Mouse (Mus musculus) Patski (cell line): ENCODE results near the gene Mettl27. TPM values are rescaled to one million over a fixed set of nuclear protein-coding genes. Genes with fewer than 3 reads are reported as not detected.
"Not testable (repeated sequence)": the region's sequence is repeated elsewhere in the genome, so short reads cannot be mapped to it uniquely, and the experiment has no call there.

ENCODE experiments used
- ATAC-seq: fragments of 100-300 bp; one replicate; pipeline ENCODE4 v1.8.0; 2021
- CTCF ChIA-PET: fragments of 350-600 bp; sonication (Branson Sonifier 250); formaldehyde crosslinking; loops from one replicate; lab custom pipeline; 2022; ENCODE audit warnings: inconsistent platforms; lab: Charles Lee
- POLR2A ChIA-PET: fragments of 350-600 bp; sonication (Branson Sonifier 250); formaldehyde crosslinking; loops from one replicate; lab custom pipeline; 2022; ENCODE audit warnings: antibody characterized with exemption, inconsistent platforms; lab: Charles Lee
- DNase-seq: peaks from one replicate; pipeline ENCODE4 v3.0.0-alpha.2; 2011; ENCODE audit warnings: low read depth, low spot score
- H3K27me3 ChIP-seq: fragments of 371-371 bp; one replicate; pipeline ENCODE4 v1.5.1; 2021
- CTCF ChIP-seq: fragments of 100-300 bp; IDR thresholded peaks from one replicate; pipeline ENCODE4 v1.5.1; 2021
- in situ Hi-C: fragments of 300-500 bp; cut with MboI; formaldehyde crosslinking; loops from 3 replicates; pipeline ENCODE4 v1.11.1; 2018; ENCODE audit warnings: low pct_unique_long_range_greater_than_20kb, mixed read lengths
- polyA plus RNA-seq: library from polyadenylated mRNA; unstranded; gene quantifications from one replicate; pipeline ENCODE4 v1.2.3, GENCODE M21; 2021

Gene Mettl27
- polyA plus RNA-seq, 1 experiment from 2014 or later, result 27.5 TPM

- not testable (repeated sequence) for H3K27me3 ChIP-seq, ATAC-seq, DNase-seq
- in situ Hi-C loops, result loop anchor here (5.0 kb wide), 2 partner anchors 47 to 212 kb away; partner anchors contain the start of gene Cldn13
- ChIA-PET POLR2A (interaction anchor here (3.4 kb wide), 1 partner anchor 31 kb away, joined by 17 read pairs; the partner anchor contains the start of gene Mettl27), CTCF (interaction anchor here (1.7 to 9.8 kb wide), 4 partner anchors 30 to 56 kb away, joined by 4 to 101 read pairs (median 48); partner anchors contain the start of genes Cldn13, Mettl27 and Tmem270)
- TF ChIP-seq CTCF, result peak; percentile 51
Measured at GRCm38 (mm10) chr5:134964655-134965054, 32.5 kb downstream of the Mettl27 start.

DNA sequence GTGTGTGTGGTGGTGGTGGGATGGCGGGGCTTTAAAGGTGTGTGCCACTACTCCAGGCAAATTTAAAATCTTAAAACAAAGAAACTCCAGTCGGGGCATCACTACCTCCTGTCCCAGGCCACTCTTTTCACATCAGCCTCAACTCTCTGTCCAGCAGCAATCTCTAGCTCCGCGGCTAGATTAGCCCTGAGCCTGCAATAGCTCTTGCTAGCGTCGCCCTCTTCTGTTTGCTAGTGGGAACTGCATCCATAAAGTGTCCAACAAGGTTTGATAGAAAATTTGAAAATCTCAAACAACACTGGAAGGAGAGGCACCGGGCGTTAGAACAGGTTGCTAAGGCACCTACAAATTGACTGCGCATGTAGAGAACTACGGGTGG is 33.3 kb downstream of the Mettl27 start:
- POLR2A ChIA-PET, result interaction anchor here (1.3 kb wide), 1 partner anchor 25 kb away, joined by 3 read pairs; no protein-coding TSS in a partner anchor
- peak; percentile 95 for TF ChIP-seq CTCF
- H3K27me3 ChIP-seq, result no peaks in the 10 kb centered on the region
- no peak for DNase-seq
- in situ Hi-C loops, result loop anchor here (5.0 kb wide), 1 partner anchor 48 kb away; the partner anchor contains the start of gene Cldn13
- no peak for ATAC-seq
- CTCF ChIA-PET, result interaction anchor here (0.8 to 9.8 kb wide), 12 partner anchors 8 to 57 kb away, joined by 3 to 101 read pairs (median 4); partner anchors contain the start of genes Cldn13, Mettl27 and Tmem270

DNA sequence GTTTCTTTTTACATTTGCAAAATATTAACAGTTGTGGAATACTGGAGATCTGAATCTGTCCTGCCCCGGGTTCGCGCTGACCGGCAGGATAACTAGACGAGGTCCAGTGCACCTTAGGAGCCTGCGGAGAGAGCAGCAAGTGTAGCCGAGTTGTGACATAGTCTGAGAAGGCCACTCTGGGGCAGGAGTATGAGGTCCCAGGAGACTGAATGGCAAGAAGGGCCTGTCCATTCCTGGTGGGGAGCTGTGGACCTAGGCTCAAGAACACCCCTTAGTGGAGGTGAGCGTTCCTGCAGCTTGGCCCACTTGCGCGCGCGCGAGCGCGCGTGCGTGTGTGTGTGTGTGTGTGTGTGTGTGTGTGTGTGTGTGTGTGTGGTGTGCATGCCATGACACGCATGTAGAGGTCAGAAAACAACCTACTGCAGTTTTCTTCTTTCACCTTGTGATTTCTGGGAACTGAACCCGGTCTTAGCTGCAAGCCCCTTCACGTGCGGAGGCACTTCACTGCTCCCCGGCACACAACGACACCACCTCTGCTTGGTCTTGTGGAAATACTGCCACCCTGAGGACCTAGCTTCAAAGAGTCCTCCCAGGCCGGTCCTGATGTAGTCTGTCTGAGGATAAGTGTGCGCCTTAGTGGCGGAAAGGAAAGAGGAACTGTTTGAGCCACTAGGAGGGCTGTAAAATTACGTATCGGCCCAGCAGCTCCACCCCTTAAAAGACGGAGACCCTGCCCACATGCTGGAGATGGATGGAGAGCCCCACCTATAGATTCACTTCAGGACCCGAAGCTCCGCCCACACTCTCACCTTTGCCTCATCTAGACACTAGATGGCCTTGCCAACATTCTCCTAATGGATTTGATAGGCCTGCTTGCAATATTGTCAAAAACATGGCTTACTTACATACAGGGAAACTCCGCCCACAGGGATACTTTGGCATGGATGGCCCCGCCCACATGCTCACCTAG is 34.0 kb downstream of the Mettl27 start:
- in situ Hi-C loops, result loop anchor here (5.0 kb wide), 1 partner anchor 49 kb away; the partner anchor contains the start of gene Cldn13
- POLR2A ChIA-PET, result interaction anchor here (0.8 to 1.3 kb wide), 3 partner anchors 23 to 45 kb away, joined by 3 to 4 read pairs (median 3); no protein-coding TSS in a partner anchor
- no peak for TF ChIP-seq CTCF
- no peak for DNase-seq
- CTCF ChIA-PET, result interaction anchor here (0.6 to 9.8 kb wide), 14 partner anchors 8 to 58 kb away, joined by 3 to 101 read pairs (median 4); partner anchors contain the start of genes Cldn13, Mettl27 and Tmem270
- H3K27me3 ChIP-seq, result no peaks in the 10 kb centered on the region
- no peak for ATAC-seq

GRCm38 (mm10) chr5:134967164-134967944 is 35.2 kb downstream of the Mettl27 start:
- ChIA-PET CTCF (interaction anchor here (9.8 kb wide), 1 partner anchor 59 kb away, joined by 101 read pairs; the partner anchor contains the start of gene Tmem270), POLR2A (no interaction called here)
- in situ Hi-C loops, result loop anchor here (5.0 kb wide), 1 partner anchor 50 kb away; the partner anchor contains the start of gene Cldn13
- no peak for ATAC-seq
- TF ChIP-seq CTCF, result no peak
- no peak for DNase-seq
- no peaks in the 10 kb centered on the region for H3K27me3 ChIP-seq

- H3K27me3 ChIP-seq, result no peaks in the 10 kb centered on the region
- ChIA-PET POLR2A (no interaction called here), CTCF (interaction anchor here (1.9 kb wide), 1 partner anchor 64 kb away, joined by 10 read pairs; no protein-coding TSS in a partner anchor)
- ATAC-seq (no peak), DNase-seq (no peak)
- in situ Hi-C loops, result no loop called here
- TF ChIP-seq CTCF, result no peak
Measured at GRCm38 (mm10) chr5:134970671-134971070, 38.5 kb downstream of the Mettl27 start.

DNA sequence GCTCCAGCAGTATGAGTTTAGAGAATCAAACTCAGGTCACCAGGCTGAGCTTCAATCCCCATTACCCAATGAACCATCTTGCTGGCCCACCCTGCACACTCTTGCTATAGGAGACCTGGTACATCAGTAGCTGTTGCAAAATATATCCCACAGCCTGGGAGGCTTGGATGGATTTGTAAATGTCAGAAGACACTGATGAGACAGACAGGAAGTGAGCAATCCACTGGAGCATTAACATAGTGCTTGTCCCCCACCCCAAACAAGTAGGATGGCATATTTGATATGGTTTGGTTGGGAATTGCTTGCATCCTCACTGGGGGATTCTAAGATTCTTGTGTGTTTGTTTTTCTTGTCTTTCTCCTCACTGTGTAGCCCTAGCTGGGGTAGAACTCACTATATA is 40.9 kb downstream of the Mettl27 start:
- in situ Hi-C loops, result no loop called here
- H3K27me3 ChIP-seq, result no peaks in the 10 kb centered on the region
- DNase-seq, result no peak
- no peak for ATAC-seq
- ChIA-PET CTCF (interaction anchor here (1.0 kb wide), 1 partner anchor 66 kb away, joined by 5 read pairs; no protein-coding TSS in a partner anchor), POLR2A (interaction anchor here (0.5 kb wide), 1 partner anchor 101 kb away, joined by 3 read pairs; no protein-coding TSS in a partner anchor)
- TF ChIP-seq CTCF, result no peak

DNA sequence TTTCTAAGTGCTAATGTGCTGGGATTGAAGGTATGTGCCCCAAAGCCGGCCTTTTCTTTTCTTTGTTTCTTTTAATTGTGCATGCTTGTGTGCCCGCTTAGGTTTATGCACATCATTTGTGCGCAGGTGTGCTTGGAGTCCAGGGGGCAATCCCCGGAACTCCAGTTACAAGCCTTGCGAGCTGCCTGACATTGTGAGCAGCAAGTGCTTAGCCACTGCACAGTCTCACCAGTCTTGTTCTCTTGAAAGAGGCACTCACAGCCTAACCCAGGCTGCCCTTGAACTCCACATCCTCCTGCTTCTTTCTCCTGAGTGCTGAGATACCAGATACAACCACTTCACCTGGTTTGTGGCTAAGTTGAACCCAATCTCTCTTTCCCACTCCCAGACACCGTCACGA is 41.4 kb downstream of the Mettl27 start:
- H3K27me3 ChIP-seq, result no peaks in the 10 kb centered on the region
- POLR2A ChIA-PET, result interaction anchor here (0.5 kb wide), 1 partner anchor 102 kb away, joined by 3 read pairs; no protein-coding TSS in a partner anchor
- in situ Hi-C loops, result no loop called here
- no peak for DNase-seq
- CTCF ChIA-PET, result interaction anchor here (0.6 to 1.0 kb wide), 2 partner anchors 8 to 66 kb away, joined by 3 to 5 read pairs; no protein-coding TSS in a partner anchor
- ATAC-seq, result no peak
- TF ChIP-seq CTCF, result no peak

DNA sequence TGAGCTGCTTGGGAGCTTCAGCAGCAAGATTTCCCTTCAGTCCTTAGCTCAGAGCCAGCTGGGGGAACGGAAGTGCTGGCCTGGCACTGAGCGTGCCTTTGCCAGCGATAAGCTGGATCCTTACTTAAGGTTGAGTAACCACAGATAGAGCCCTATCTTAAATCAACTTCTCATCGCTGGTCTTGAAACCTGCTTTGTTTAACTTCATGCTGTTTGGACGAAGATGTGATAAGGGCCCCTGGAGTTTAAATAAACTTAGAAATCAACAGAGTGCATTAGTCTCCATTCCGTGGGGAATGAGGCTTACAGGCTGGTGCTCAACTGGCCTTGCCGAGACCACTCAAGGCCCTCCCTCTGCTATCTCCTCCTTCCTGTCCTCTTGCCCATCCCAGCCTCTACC is 42.1 kb downstream of the Mettl27 start:
- DNase-seq, result no peak
- CTCF ChIA-PET, result interaction anchor here (0.6 to 3.1 kb wide), 2 partner anchors 8 to 67 kb away, joined by 3 to 8 read pairs; partner anchors contain the start of gene Tmem270
- ATAC-seq, result no peak
- POLR2A ChIA-PET, result no interaction called here
- TF ChIP-seq CTCF, result no peak
- in situ Hi-C loops, result no loop called here
- H3K27me3 ChIP-seq, result no peaks in the 10 kb centered on the region

DNA sequence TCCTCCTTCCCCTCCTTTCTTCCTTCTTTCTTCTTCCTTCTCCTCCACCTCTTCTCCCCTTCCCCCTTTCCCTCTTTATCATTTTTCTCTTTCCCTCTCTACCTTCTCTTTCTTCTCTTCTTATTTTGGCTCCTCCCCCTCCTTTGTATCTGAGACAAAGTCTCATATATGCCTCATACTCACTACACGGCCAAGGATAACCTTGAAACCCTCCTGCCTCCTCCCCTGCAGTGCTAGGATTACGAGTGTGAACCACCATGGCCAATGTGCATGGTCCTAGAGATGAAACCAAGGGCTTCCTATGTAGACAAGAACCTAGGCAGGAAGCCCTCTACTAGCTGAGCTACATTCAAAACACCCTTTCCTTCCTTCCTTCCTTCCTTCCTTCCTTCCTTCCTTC is 42.8 kb downstream of the Mettl27 start:
- DNase-seq (no peak), ATAC-seq (no peak)
- H3K27me3 ChIP-seq, result no peaks in the 10 kb centered on the region
- ChIA-PET POLR2A (no interaction called here), CTCF (interaction anchor here (3.1 kb wide), 1 partner anchor 68 kb away, joined by 8 read pairs; the partner anchor contains the start of gene Tmem270)
- no peak for TF ChIP-seq CTCF
- in situ Hi-C loops, result no loop called here
